Mouse (Mus musculus): ENCODE measurements around the gene Mettl15. TPM values are rescaled to one million over a fixed set of nuclear protein-coding genes. Genes with fewer than 3 reads are reported as not detected.
A peak's percentile ranks its signal among the peaks of the same experiment; 100 is the strongest.
"Not testable (repeated sequence)": the region's sequence is repeated elsewhere in the genome, so short reads cannot be mapped to it uniquely, and the experiment has no call there.

Gene Mettl15
- polyA plus RNA-seq, 1 experiment from 2014 or later: 13.5 TPM

DNA sequence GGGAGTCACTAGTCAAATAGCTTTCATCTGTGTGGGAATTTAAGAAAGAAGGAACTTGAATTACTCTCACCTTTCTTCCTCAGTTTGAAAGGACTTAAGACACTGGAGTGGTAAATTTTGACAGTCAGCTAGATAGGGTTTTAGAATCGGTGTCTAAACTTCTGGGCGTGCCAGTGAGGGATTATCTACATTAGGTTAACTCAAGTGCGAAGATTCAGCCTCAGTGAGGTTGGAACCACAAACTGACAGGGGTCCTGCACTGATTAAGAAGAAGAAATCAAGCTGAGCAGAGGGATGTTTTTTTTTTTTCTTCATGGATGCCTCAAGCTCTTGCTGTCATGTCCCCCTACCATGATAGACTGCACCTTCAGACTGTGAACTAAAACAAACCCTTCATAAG, 53.4 kb downstream of the Mettl15 start:
- H3K9me3 ChIP-seq (ENCODE audit: control insufficient read depth, low read length): no peaks in the 10 kb centered on the region
- H3K4me3 ChIP-seq (ENCODE audit: low read depth, low read length): no peak overlapping the region
- ATAC-seq (ENCODE audit: low FRiP score): no peak
- DNase-seq (ENCODE audit: low spot score): no peak
- no peak overlapping the region for H3K9ac ChIP-seq (ENCODE audit: low read depth, low read length)
- no peaks in the 10 kb centered on the region for H3K4me1 ChIP-seq (replicated peaks; ENCODE audit: control insufficient read depth, insufficient read depth, low read length)
- no peak overlapping the region for H3K27ac ChIP-seq (ENCODE audit: low read depth, low read length)
- H3K4me2 ChIP-seq (replicated peaks; ENCODE audit: low read depth, low read length): no peak overlapping the region
- no peaks in the 10 kb centered on the region for H3K27me3 ChIP-seq (ENCODE audit: control insufficient read depth, insufficient read depth, low read length)
- 77% methylated on average over 3 of the region's 3 CpGs for WGBS
- no peaks in the 10 kb centered on the region for H3K36me3 ChIP-seq (ENCODE audit: control insufficient read depth, insufficient read depth, low read length)

DNA sequence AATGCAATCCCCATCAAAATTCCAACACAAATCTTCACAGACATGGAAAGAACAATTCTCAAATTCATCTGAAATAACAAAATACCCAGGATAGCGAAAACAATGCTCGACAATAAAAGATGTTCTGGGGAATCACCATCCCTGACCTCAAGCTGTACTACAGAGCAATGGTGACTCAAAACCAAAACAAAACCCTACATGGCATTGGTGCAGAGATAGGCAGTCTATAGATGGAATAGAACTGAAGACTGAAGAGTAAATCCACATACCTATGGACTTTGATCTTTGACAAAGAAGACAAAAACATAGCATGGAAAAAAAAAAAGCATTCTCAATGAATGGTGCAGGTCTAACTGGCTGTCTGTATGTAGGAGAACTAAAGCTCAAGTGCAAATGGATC, 59.1 kb downstream of the Mettl15 start:
- no peak overlapping the region for H3K27ac ChIP-seq (ENCODE audit: low read depth, low read length)
- no peak for DNase-seq (ENCODE audit: low spot score)
- no peak overlapping the region for H3K4me3 ChIP-seq (ENCODE audit: low read depth, low read length)
- H3K4me2 ChIP-seq (replicated peaks; ENCODE audit: low read depth, low read length): no peak overlapping the region
- no peak for ATAC-seq (ENCODE audit: low FRiP score)
- no peaks in the 10 kb centered on the region for H3K4me1 ChIP-seq (replicated peaks; ENCODE audit: control insufficient read depth, insufficient read depth, low read length)
- H3K9ac ChIP-seq (ENCODE audit: low read depth, low read length): no peak overlapping the region
- H3K9me3 ChIP-seq (ENCODE audit: control insufficient read depth, low read length): no peaks in the 10 kb centered on the region
- WGBS: 95% methylated on average over 2 of the region's 2 CpGs
- H3K27me3 ChIP-seq (ENCODE audit: control insufficient read depth, insufficient read depth, low read length): no peaks in the 10 kb centered on the region
- no peaks in the 10 kb centered on the region for H3K36me3 ChIP-seq (ENCODE audit: control insufficient read depth, insufficient read depth, low read length)

DNA sequence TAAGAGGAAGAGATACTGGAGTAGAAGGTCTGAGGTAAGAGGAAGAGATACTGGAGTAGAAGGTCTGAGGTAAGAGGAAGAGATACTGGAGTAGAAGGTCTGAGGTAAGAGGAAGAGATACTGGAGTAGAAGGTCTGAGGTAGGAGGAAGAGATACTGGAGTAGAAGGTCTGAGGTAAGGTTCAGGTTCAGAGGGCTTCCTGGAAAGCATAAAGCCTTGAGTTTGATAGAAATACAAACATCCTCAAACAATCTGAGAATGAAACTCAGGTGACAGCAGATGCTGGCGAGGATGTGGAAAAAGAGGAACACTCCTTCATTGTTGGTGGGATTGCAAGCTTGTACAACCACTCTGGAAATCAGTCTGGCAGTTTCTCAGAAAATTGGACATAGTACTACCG, 63.9 kb downstream of the Mettl15 start:
- H3K27me3 ChIP-seq (ENCODE audit: control insufficient read depth, insufficient read depth, low read length); DNase-seq (ENCODE audit: low spot score); H3K9ac ChIP-seq (ENCODE audit: low read depth, low read length); H3K4me1 ChIP-seq (replicated peaks; ENCODE audit: control insufficient read depth, insufficient read depth, low read length); H3K27ac ChIP-seq (ENCODE audit: low read depth, low read length); H3K9me3 ChIP-seq (ENCODE audit: control insufficient read depth, low read length); H3K4me3 ChIP-seq (ENCODE audit: low read depth, low read length); H3K4me2 ChIP-seq (replicated peaks; ENCODE audit: low read depth, low read length); ATAC-seq (ENCODE audit: low FRiP score); H3K36me3 ChIP-seq (ENCODE audit: control insufficient read depth, insufficient read depth, low read length): not testable (repeated sequence)
- 92% methylated on average over 1 of the region's 2 CpGs for whole genome bisulfite sequencing

DNA sequence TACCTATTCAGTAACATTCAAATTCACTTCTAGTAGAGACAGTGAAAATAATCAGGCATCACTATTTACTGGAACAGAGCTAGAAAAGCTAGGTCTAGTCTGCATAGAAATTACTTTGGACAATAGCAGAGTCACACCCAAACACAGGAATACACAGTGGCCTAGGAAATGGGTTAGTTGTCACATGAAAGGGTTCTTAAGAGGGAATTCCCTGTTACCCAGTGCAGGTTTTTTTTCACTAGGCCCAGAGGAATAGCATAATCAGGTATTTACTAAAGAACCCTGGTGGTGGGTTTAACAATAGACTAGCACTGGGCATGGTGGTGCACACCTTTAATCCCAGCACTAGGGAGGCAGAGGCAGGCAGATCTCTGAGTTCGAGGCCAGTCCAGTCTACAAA, 69.9 kb downstream of the Mettl15 start:
- not testable (repeated sequence) for ATAC-seq (ENCODE audit: low FRiP score); H3K27me3 ChIP-seq (ENCODE audit: control insufficient read depth, insufficient read depth, low read length); H3K9ac ChIP-seq (ENCODE audit: low read depth, low read length); H3K27ac ChIP-seq (ENCODE audit: low read depth, low read length); H3K4me3 ChIP-seq (ENCODE audit: low read depth, low read length); H3K4me2 ChIP-seq (replicated peaks; ENCODE audit: low read depth, low read length); DNase-seq (ENCODE audit: low spot score); H3K4me1 ChIP-seq (replicated peaks; ENCODE audit: control insufficient read depth, insufficient read depth, low read length); H3K9me3 ChIP-seq (ENCODE audit: control insufficient read depth, low read length); H3K36me3 ChIP-seq (ENCODE audit: control insufficient read depth, insufficient read depth, low read length)
- WGBS: 87% methylated on average over 1 of the region's 1 CpGs

DNA sequence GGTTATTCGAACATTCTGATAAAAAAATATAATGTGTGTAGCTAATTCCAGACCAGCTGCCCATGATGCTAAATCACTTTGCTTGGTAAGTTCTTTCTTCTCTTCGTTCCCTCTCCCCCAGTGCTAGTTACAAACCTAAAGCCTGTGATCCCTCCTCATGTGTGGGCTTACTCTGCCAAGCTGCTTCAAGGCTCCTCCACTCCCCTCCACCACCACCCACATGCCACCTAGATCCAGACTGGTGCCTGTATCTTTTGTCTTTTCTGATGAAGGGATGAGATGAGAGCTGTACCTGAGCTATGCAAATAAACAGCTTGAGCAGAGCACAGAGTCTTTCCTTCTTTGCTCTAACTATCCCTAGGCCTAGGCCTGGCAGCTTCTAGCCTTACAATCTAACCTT, 72.5 kb downstream of the Mettl15 start:
- H3K36me3 ChIP-seq (ENCODE audit: control insufficient read depth, insufficient read depth, low read length): no peaks in the 10 kb centered on the region
- no peak for ATAC-seq (ENCODE audit: low FRiP score)
- H3K4me1 ChIP-seq (replicated peaks; ENCODE audit: control insufficient read depth, insufficient read depth, low read length): no peaks in the 10 kb centered on the region
- H3K4me2 ChIP-seq (replicated peaks; ENCODE audit: low read depth, low read length): no peak overlapping the region
- 92% methylated on average over 2 of the region's 2 CpGs for WGBS
- no peak for DNase-seq (ENCODE audit: low spot score)
- no peak overlapping the region for H3K27ac ChIP-seq (ENCODE audit: low read depth, low read length)
- H3K9me3 ChIP-seq (ENCODE audit: control insufficient read depth, low read length): no peaks in the 10 kb centered on the region
- H3K27me3 ChIP-seq (ENCODE audit: control insufficient read depth, insufficient read depth, low read length): no peaks in the 10 kb centered on the region
- H3K9ac ChIP-seq (ENCODE audit: low read depth, low read length): no peak overlapping the region
- no peak overlapping the region for H3K4me3 ChIP-seq (ENCODE audit: low read depth, low read length)

DNA sequence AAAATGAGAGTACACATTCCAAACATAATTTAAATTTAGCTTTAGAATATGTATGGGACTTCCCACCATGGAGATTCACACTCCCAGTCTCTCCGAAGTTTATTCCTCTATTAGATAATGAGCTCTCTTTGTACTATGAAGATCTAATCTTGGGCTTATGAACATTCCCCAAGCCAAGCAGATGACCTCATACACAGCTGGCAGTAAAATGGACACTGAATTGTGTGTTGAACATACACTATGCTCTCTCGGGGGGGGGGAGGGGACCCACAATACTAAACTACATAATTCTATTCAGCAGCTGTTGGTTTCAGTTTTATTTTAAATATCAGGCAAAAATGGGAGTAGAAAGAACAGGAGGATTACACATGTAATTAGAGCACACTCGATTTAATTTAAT, 97.6 kb downstream of the Mettl15 start:
- DNase-seq (ENCODE audit: low spot score): no peak
- no peak overlapping the region for H3K27ac ChIP-seq (ENCODE audit: low read depth, low read length)
- no peaks in the 10 kb centered on the region for H3K36me3 ChIP-seq (ENCODE audit: control insufficient read depth, insufficient read depth, low read length)
- H3K4me3 ChIP-seq (ENCODE audit: low read depth, low read length): no peak overlapping the region
- H3K4me2 ChIP-seq (replicated peaks; ENCODE audit: low read depth, low read length): no peak overlapping the region
- ATAC-seq (ENCODE audit: low FRiP score): no peak
- H3K9me3 ChIP-seq (ENCODE audit: control insufficient read depth, low read length): no peaks in the 10 kb centered on the region
- 84% methylated on average over 3 of the region's 3 CpGs for WGBS
- no peak overlapping the region for H3K9ac ChIP-seq (ENCODE audit: low read depth, low read length)
- H3K27me3 ChIP-seq (ENCODE audit: control insufficient read depth, insufficient read depth, low read length): no peaks in the 10 kb centered on the region
- no peaks in the 10 kb centered on the region for H3K4me1 ChIP-seq (replicated peaks; ENCODE audit: control insufficient read depth, insufficient read depth, low read length)

DNA sequence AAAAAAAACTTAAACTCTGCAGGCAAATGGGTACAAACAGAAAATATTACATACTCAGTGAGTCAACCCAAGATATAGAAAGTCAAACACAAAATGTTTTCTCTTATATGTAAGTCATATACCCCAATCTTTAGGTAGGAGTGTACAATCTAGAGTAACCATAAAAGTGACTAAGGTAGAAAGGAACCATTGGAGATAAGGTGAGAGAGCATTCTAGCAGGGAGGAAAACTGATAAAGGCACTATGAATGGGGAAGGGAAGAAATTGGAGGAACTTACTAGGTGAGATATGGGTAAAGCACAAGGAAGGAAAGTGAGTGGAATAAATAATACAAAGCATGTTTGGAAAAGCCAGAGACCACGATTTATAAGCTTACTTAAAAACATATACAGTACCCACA, 122.0 kb downstream of the Mettl15 start:
- Histone ChIP-seq H3K9ac (ENCODE audit: low read depth, low read length) (no peak overlapping the region), H3K9me3 (ENCODE audit: control insufficient read depth, low read length) (no peaks in the 10 kb centered on the region), H3K4me3 (ENCODE audit: low read depth, low read length) (no peak overlapping the region), H3K4me1 (replicated peaks; ENCODE audit: control insufficient read depth, insufficient read depth, low read length) (no peaks in the 10 kb centered on the region), H3K36me3 (ENCODE audit: control insufficient read depth, insufficient read depth, low read length) (no peaks in the 10 kb centered on the region), H3K27ac (ENCODE audit: low read depth, low read length) (no peak overlapping the region), H3K4me2 (replicated peaks; ENCODE audit: low read depth, low read length) (no peak overlapping the region), H3K27me3 (ENCODE audit: control insufficient read depth, insufficient read depth, low read length) (no peaks in the 10 kb centered on the region)
- WGBS: 45% methylated on average over 1 of the region's 1 CpGs
- no peak for ATAC-seq (ENCODE audit: low FRiP score)
- no peak for DNase-seq (ENCODE audit: low spot score)

DNA sequence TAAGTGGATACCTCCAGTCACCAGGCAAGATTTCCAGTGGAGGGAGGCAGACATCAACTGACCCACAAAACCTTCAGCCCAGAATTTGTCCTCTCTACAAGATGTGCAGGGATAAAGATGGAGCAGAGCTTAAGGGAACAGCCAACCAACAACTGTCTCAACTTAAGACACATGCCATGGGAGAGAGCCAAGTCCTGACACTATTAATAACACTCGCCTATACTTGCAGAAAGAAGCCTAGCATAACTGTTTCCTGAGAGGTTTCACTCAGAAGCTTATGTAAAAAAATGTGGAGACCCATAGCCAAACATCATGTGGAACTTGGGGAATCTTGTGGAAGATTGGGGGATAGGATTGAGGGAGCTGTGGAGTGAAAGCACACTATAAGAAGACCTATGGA, 124.4 kb downstream of the Mettl15 start:
- no peak overlapping the region for H3K4me3 ChIP-seq (ENCODE audit: low read depth, low read length)
- no peaks in the 10 kb centered on the region for H3K4me1 ChIP-seq (replicated peaks; ENCODE audit: control insufficient read depth, insufficient read depth, low read length)
- H3K9ac ChIP-seq (ENCODE audit: low read depth, low read length): no peak overlapping the region
- no peaks in the 10 kb centered on the region for H3K9me3 ChIP-seq (ENCODE audit: control insufficient read depth, low read length)
- H3K27ac ChIP-seq (ENCODE audit: low read depth, low read length): no peak overlapping the region
- DNase-seq (ENCODE audit: low spot score): no peak
- 94% methylated on average over 1 of the region's 1 CpGs for whole genome bisulfite sequencing
- H3K36me3 ChIP-seq (ENCODE audit: control insufficient read depth, insufficient read depth, low read length): no peaks in the 10 kb centered on the region
- ATAC-seq (ENCODE audit: low FRiP score): no peak
- no peaks in the 10 kb centered on the region for H3K27me3 ChIP-seq (ENCODE audit: control insufficient read depth, insufficient read depth, low read length)
- H3K4me2 ChIP-seq (replicated peaks; ENCODE audit: low read depth, low read length): no peak overlapping the region

DNA sequence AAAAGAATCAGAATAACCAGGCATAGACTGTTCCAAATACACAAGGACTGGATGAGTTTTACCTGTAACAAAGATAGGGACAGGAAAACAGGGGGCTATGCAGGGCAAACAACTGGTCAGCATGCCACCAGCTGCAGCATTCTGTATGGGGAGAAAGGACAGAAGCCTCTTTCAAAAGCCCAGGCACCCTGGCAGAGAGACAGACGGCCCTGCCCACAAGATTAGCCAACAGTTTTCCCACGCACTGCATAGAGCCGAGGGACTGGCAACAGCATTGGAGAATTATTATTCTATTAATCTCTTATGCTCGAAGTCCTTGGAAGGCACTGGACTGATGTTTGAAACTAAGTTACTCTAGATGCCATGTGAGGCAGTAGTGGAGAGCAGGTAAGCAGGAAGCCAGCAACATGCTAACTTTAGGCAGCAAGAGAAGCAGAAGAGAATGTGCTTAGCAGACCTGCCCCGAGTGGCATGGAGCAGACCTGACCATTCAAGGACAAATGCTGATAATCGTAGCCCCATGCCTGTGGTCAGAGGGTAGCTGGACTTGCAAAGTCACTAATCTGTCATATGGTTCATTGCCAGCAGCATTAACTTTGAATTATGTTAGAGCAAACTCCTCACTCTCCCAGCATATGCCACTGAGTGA, 127.0 kb downstream of the Mettl15 start:
- no peaks in the 10 kb centered on the region for H3K27me3 ChIP-seq (ENCODE audit: control insufficient read depth, insufficient read depth, low read length)
- H3K9ac ChIP-seq (ENCODE audit: low read depth, low read length): no peak overlapping the region
- 56% methylated on average over 6 of the region's 6 CpGs for WGBS
- no peak overlapping the region for H3K4me3 ChIP-seq (ENCODE audit: low read depth, low read length)
- DNase-seq (ENCODE audit: low spot score) (no peak), ATAC-seq (ENCODE audit: low FRiP score) (peak; percentile 49; the same call in 1 of the 2 replicates)
- no peak overlapping the region for H3K27ac ChIP-seq (ENCODE audit: low read depth, low read length)
- no peak overlapping the region for H3K4me2 ChIP-seq (replicated peaks; ENCODE audit: low read depth, low read length)
- no peaks in the 10 kb centered on the region for H3K4me1 ChIP-seq (replicated peaks; ENCODE audit: control insufficient read depth, insufficient read depth, low read length)
- no peaks in the 10 kb centered on the region for H3K9me3 ChIP-seq (ENCODE audit: control insufficient read depth, low read length)
- no peaks in the 10 kb centered on the region for H3K36me3 ChIP-seq (ENCODE audit: control insufficient read depth, insufficient read depth, low read length)

Data from hindbrain, embryonic 11.5 days (tissue).